Mouse (Mus musculus): ENCODE measurements around the gene Alkbh3.

Alkbh3 gene

DNA sequence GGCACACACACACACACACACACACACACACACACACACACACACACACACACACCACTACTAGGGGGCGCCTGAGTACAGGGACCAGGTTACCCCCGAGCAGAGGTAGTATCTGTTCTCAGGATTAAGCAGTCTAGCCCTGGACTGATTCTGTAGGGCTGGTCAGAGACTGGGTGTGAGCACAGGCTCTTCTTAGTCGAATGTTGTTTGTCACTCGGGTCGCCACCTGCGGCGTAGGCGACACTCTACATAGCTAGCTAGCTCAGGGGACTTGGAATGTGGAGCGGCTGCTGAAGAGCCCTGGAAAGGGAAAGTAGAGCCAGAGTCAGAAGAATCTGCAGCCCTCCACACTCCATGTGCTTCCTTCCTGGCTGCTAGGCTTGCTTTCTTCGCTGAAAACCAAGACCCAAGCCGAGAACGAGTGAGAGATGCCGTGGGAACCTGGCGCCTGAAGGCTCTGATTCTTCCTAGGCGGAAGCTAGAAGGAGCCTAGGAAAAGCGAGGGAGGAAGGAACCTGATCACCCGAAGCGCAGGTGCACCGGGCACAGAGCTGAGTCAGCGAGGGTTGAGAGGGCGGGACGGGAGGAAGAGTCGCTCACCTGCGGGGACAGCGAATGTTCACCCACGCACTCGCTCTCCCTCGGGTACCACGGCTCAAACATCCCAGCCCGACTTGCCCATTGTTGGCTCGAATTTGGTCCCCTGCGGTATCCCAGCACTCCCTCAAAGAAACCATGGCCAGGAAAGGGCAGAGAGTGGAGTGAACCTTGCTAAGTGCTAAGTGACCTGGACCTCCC lies 55.6 kb downstream of the Alkbh3 start:
- no peak for DNase-seq (ENCODE audit: low spot score in 2 of 2)

DNA sequence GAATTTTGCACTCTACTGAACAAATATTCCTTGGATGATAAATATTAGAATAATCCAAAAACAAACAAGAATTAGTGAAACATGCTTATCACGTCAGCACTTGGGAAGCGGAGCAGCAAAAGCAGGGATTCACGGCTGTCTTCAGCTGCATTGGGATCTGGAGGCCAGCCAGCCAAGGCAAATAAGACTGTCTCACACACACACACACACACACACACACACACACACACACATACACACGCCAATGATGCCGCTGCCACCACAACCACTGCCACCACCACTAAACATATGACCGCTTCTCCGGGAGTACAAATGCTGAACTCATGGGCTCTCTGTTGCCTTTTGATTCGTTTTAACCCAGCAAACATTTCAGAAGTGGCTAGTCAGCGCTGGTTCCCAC lies 56.9 kb downstream of the Alkbh3 start:
- DNase-seq (ENCODE audit: low spot score in 2 of 2), result no peak

GRCm38 (mm10) chr2:93946976-93947375 lies 63.6 kb downstream of the Alkbh3 start:
- no peak for DNase-seq (ENCODE audit: low spot score in 2 of 2)

GRCm38 (mm10) chr2:93944855-93945254 lies 65.8 kb downstream of the Alkbh3 start:
- no peak for DNase-seq (ENCODE audit: low spot score in 2 of 2)

DNA sequence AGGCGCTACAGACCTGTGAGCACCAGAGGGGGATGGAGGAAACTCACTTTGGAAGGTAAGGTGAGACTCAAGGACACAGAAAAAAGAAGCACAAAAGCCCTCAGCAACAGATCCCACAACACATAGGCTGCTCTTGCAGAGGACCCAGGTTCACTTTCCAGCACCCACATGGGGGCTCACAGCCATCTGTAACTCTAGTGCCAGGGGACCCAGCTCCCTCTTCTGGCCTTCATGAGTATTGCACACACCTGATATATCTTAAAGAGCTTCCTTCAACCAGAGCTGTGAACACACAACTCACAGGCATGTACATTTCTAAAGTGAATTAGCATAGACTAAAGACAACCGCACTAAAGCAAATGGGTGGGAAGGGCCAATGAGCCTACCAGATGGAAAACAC lies 66.5 kb downstream of the Alkbh3 start:
- DNase-seq (ENCODE audit: low spot score in 2 of 2), result no peak

DNA sequence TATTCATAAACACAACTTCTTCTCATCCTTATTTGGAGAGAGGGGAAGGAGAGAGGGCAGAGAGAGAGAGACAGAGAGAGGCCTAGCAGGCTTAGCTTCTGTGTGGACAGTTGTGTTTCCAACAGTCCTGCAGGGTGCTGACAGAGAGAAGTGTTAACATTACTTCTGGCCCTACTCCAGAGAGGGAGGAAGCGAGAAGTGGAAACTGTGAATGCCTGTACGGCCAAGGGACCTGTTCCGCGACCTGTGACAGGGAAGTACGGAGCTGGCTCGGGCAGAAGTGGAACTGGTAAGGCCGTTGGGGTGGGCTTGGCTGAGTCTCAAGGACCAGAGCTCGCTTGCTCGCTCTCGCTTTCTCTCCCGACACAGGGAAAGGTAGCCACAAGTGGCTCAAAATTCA lies 68.9 kb downstream of the Alkbh3 start:
- no peak for DNase-seq (ENCODE audit: low spot score in 2 of 2)

GRCm38 (mm10) chr2:93938534-93938933 lies 72.1 kb downstream of the Alkbh3 start:
- no peak for DNase-seq (ENCODE audit: low spot score in 2 of 2)

All from right cerebral cortex, postnatal 36 days (tissue).